Mouse (Mus musculus) central nervous system, embryonic 11.5 days (tissue): Measurements from ENCODE around the gene Fam71b. TPM values are rescaled to one million over a fixed set of nuclear protein-coding genes. Genes with fewer than 3 reads are reported as not detected.

ENCODE experiments used
- polyA plus RNA-seq: library from polyadenylated mRNA; depleted of rRNA; stranded (reverse); fragments of >200 nt; gene quantifications from 2 replicates; pipeline ENCODE4 v1.2.3, GENCODE M21; 2012; rRNA removed

Gene Fam71b
- polyA plus RNA-seq, result 0.02 TPM in 1 of 2 replicates, not detected in the other

GRCm38 (mm10) chr11:46396167-46396859 lies at the start of gene Fam71b:
Gene Fam71b, plus strand, starts transcription at chr11:46396559.

GRCm38 (mm10) chr11:46389336-46390117 lies 6.8 kb upstream of the Fam71b start, which contains the start of gene Itk:
Gene Itk, minus strand, starts transcription at chr11:46389515.

GRCm38 (mm10) chr11:46436760-46437458 lies 40.5 kb downstream of the Fam71b start, which contains the start of gene Med7:
Gene Med7, plus strand, starts transcription at chr11:46436925.

GRCm38 (mm10) chr11:46454453-46455045 lies 58.2 kb downstream of the Fam71b start, which contains the start of gene Havcr2:
Gene Havcr2, plus strand, starts transcription at chr11:46454935.

Other genes starting within 250 kb of the Fam71b start
- 0.42 and 0.99 TPM in 2 replicates for gene Nipal4, start 230.1 kb upstream of the Fam71b start, polyA plus RNA-seq
- 0.21 and 0.23 TPM in 2 replicates for gene Fndc9, start 161.0 kb upstream of the Fam71b start, polyA plus RNA-seq
- gene Cyfip2, start 83.7 kb upstream of the Fam71b start, polyA plus RNA-seq, result 15.6 and 18.4 TPM in 2 replicates
- gene Itk, start 7.0 kb upstream of the Fam71b start, polyA plus RNA-seq, result 0.06 TPM in 1 of 2 replicates, not detected in the other
- gene Med7, start 40.4 kb downstream of the Fam71b start, polyA plus RNA-seq, result 58.8 and 65.3 TPM in 2 replicates
- 0.15 and 0.22 TPM in 2 replicates for gene Havcr2, start 58.4 kb downstream of the Fam71b start, polyA plus RNA-seq
- gene Gm12169, start 127.7 kb downstream of the Fam71b start, polyA plus RNA-seq, result not detected in 2 replicates
- gene BC053393, start 175.0 kb downstream of the Fam71b start, polyA plus RNA-seq, result 0.02 and 0.04 TPM in 2 replicates
- not detected in 2 replicates for gene Dppa1, start 232.7 kb downstream of the Fam71b start, polyA plus RNA-seq